Mouse (Mus musculus): ENCODE data around the gene 9930022D16Rik. TPM values are rescaled to one million over a fixed set of nuclear protein-coding genes. Genes with fewer than 3 reads are reported as not detected.

9930022D16Rik gene
- polyA plus RNA-seq, 1 experiment from 2014 or later: not detected

- no peaks in the 10 kb centered on the region; the same call in 1 of the 2 replicates for H3K4me1 ChIP-seq (replicated peaks)
- 57% methylated on average over 16 of the region's 16 CpGs for WGBS
- no peak overlapping the region for H3K4me3 ChIP-seq
- no peaks in the 10 kb centered on the region for H3K36me3 ChIP-seq
- no peak overlapping the region for H3K4me2 ChIP-seq
- H3K9me3 ChIP-seq: 0 out of 2 replicates have a peak, but pooled peaks cover 6% of the 10 kb centered on the region
- ATAC-seq (ENCODE audit: low read depth): no peak
- no peaks in the 10 kb centered on the region for H3K27me3 ChIP-seq
- no peak overlapping the region for H3K9ac ChIP-seq
- no peak overlapping the region for H3K27ac ChIP-seq (replicated peaks)
Measured at GRCm38 (mm10) chr11:109419961-109420566, 6.3 kb downstream of the 9930022D16Rik start.

GRCm38 (mm10) chr11:109420567-109420962 lies 6.8 kb downstream of the 9930022D16Rik start:
- no peak overlapping the region for H3K4me2 ChIP-seq
- no peaks in the 10 kb centered on the region for H3K36me3 ChIP-seq
- H3K27ac ChIP-seq (replicated peaks): no peak overlapping the region
- H3K4me1 ChIP-seq (replicated peaks): no peaks in the 10 kb centered on the region; the same call in 1 of the 2 replicates
- no peak overlapping the region for H3K9ac ChIP-seq
- no peak for ATAC-seq (ENCODE audit: low read depth)
- 83% methylated on average over 14 of the region's 14 CpGs for WGBS
- H3K9me3 ChIP-seq: 0 out of 2 replicates have a peak, but pooled peaks cover 6% of the 10 kb centered on the region
- H3K4me3 ChIP-seq: no peak overlapping the region
- H3K27me3 ChIP-seq: no peaks in the 10 kb centered on the region

- H3K36me3 ChIP-seq: no peaks in the 10 kb centered on the region
- no peak for ATAC-seq (ENCODE audit: low read depth)
- 81% methylated on average over 5 of the region's 5 CpGs for WGBS
Measured at GRCm38 (mm10) chr11:109421205-109421604, 7.5 kb downstream of the 9930022D16Rik start.

GRCm38 (mm10) chr11:109422263-109422662 lies 8.5 kb downstream of the 9930022D16Rik start:
- 99% methylated on average over 4 of the region's 4 CpGs for WGBS
- no peak overlapping the region for H3K9ac ChIP-seq

More at GRCm38 (mm10) chr11:109421205-109421604, 7.5 kb downstream of the 9930022D16Rik start:
- H3K4me1 ChIP-seq (replicated peaks): no peaks in the 10 kb centered on the region; the same call in 1 of the 2 replicates
- H3K27me3 ChIP-seq: no peaks in the 10 kb centered on the region
- H3K4me3 ChIP-seq: no peak overlapping the region
- 0 out of 2 replicates have a peak, but pooled peaks cover 6% of the 10 kb centered on the region for H3K9me3 ChIP-seq
- no peak overlapping the region for H3K27ac ChIP-seq (replicated peaks)
- H3K4me2 ChIP-seq: no peak overlapping the region
- no peak overlapping the region for H3K9ac ChIP-seq

GRCm38 (mm10) chr11:109423294-109423693 lies 9.6 kb downstream of the 9930022D16Rik start:
- Histone ChIP-seq H3K27me3 (no peaks in the 10 kb centered on the region), H3K27ac (replicated peaks) (no peak overlapping the region), H3K36me3 (no peaks in the 10 kb centered on the region), H3K4me3 (no peak overlapping the region), H3K9me3 (0 out of 2 replicates have a peak, but pooled peaks cover 6% of the 10 kb centered on the region), H3K4me1 (replicated peaks) (peaks cover 12% of the 10 kb centered on the region), H3K9ac (no peak overlapping the region), H3K4me2 (no peak overlapping the region)
- 52% methylated on average over 1 of the region's 1 CpGs for WGBS
- no peak for ATAC-seq (ENCODE audit: low read depth)

More at GRCm38 (mm10) chr11:109422263-109422662, 8.5 kb downstream of the 9930022D16Rik start:
- no peak for ATAC-seq (ENCODE audit: low read depth)
- H3K4me3 ChIP-seq: no peak overlapping the region
- H3K9me3 ChIP-seq: 0 out of 2 replicates have a peak, but pooled peaks cover 6% of the 10 kb centered on the region
- no peaks in the 10 kb centered on the region for H3K36me3 ChIP-seq
- H3K27ac ChIP-seq (replicated peaks): no peak overlapping the region
- H3K27me3 ChIP-seq: no peaks in the 10 kb centered on the region
- no peak overlapping the region for H3K4me2 ChIP-seq
- H3K4me1 ChIP-seq (replicated peaks): peaks cover 10% of the 10 kb centered on the region

GRCm38 (mm10) chr11:109425392-109426271 lies 11.9 kb downstream of the 9930022D16Rik start, which contains the start of gene Amz2:
Gene Amz2 (plus strand): TSS chr11:109425946.
- peak within 1 kb of the TSS; percentile 84 for H3K9ac ChIP-seq
- no peaks in the 10 kb centered on the region for H3K27me3 ChIP-seq
- peak within 1 kb of the TSS; percentile 90 for H3K27ac ChIP-seq (replicated peaks)
- peaks cover 12% of the 10 kb centered on the region for H3K4me1 ChIP-seq (replicated peaks)
- ATAC-seq (ENCODE audit: low read depth): peak; percentile 96
- 1% methylated on average over 64 of the region's 65 CpGs for WGBS
- peak within 1 kb of the TSS; percentile 68 for H3K4me2 ChIP-seq
- 0 out of 2 replicates have a peak, but pooled peaks cover 6% of the 10 kb centered on the region for H3K9me3 ChIP-seq
- H3K4me3 ChIP-seq: peak within 1 kb of the TSS; percentile 67
- peaks cover 23% of the 10 kb centered on the region for H3K36me3 ChIP-seq

- peaks cover 14% of the 10 kb centered on the region for H3K4me1 ChIP-seq (replicated peaks)
- WGBS: 1% methylated on average over 11 of the region's 11 CpGs
- no peaks in the 10 kb centered on the region for H3K27me3 ChIP-seq
- 0 out of 2 replicates have a peak, but pooled peaks cover 6% of the 10 kb centered on the region for H3K9me3 ChIP-seq
- H3K36me3 ChIP-seq: peaks cover 29% of the 10 kb centered on the region
- H3K4me3 ChIP-seq: peak overlapping the region; percentile 67
- peak overlapping the region; percentile 84 for H3K9ac ChIP-seq
- peak overlapping the region; percentile 90 for H3K27ac ChIP-seq (replicated peaks)
- peak overlapping the region; percentile 68 for H3K4me2 ChIP-seq
- no peak for ATAC-seq (ENCODE audit: low read depth)
Measured at GRCm38 (mm10) chr11:109426272-109426586, 12.5 kb downstream of the 9930022D16Rik start.

GRCm38 (mm10) chr11:109427353-109427752 lies 13.6 kb downstream of the 9930022D16Rik start:
- peak overlapping the region; percentile 68 for H3K4me2 ChIP-seq
- no peak overlapping the region for H3K27ac ChIP-seq (replicated peaks)
- peaks cover 35% of the 10 kb centered on the region for H3K36me3 ChIP-seq
- WGBS: 95% methylated on average over 5 of the region's 5 CpGs
- no peak for ATAC-seq (ENCODE audit: low read depth)
- 0 out of 2 replicates have a peak, but pooled peaks cover 1% of the 10 kb centered on the region for H3K9me3 ChIP-seq
- peaks cover 18% of the 10 kb centered on the region for H3K4me1 ChIP-seq (replicated peaks)
- H3K9ac ChIP-seq: no peak overlapping the region
- no peaks in the 10 kb centered on the region for H3K27me3 ChIP-seq
- no peak overlapping the region; the same call in 1 of the 2 replicates for H3K4me3 ChIP-seq

GRCm38 (mm10) chr11:109434233-109434798 lies 20.6 kb downstream of the 9930022D16Rik start:
- no peak overlapping the region for H3K4me2 ChIP-seq
- H3K9ac ChIP-seq: no peak overlapping the region
- no peak overlapping the region for H3K27ac ChIP-seq (replicated peaks)
- peaks cover 79% of the 10 kb centered on the region for H3K36me3 ChIP-seq
- H3K27me3 ChIP-seq: no peaks in the 10 kb centered on the region
- no peak overlapping the region for H3K4me3 ChIP-seq
- H3K4me1 ChIP-seq (replicated peaks): peaks cover 10% of the 10 kb centered on the region; the same call in 1 of the 2 replicates
- WGBS: 95% methylated on average over 16 of the region's 16 CpGs
- no peak for ATAC-seq (ENCODE audit: low read depth)
- H3K9me3 ChIP-seq: no peaks in the 10 kb centered on the region

- Histone ChIP-seq H3K27me3 (peaks cover 8% of the 10 kb centered on the region; the same call in 1 of the 2 replicates), H3K9ac (no peak overlapping the region), H3K4me2 (no peak overlapping the region), H3K9me3 (no peaks in the 10 kb centered on the region), H3K27ac (replicated peaks) (no peak overlapping the region), H3K36me3 (peaks cover 56% of the 10 kb centered on the region), H3K4me1 (replicated peaks) (peaks cover 18% of the 10 kb centered on the region), H3K4me3 (no peak overlapping the region)
- ATAC-seq (ENCODE audit: low read depth): no peak
- WGBS: 74% methylated on average over 8 of the region's 8 CpGs
Measured at GRCm38 (mm10) chr11:109436889-109437288, 23.2 kb downstream of the 9930022D16Rik start.

- H3K27ac ChIP-seq (replicated peaks): no peak overlapping the region
- peaks cover 43% of the 10 kb centered on the region for H3K36me3 ChIP-seq
- H3K4me1 ChIP-seq (replicated peaks): peaks cover 18% of the 10 kb centered on the region
- H3K4me3 ChIP-seq: peak overlapping the region; percentile 42
- 7% methylated on average over 5 of the region's 5 CpGs for WGBS
- peaks cover 8% of the 10 kb centered on the region; the same call in 1 of the 2 replicates for H3K27me3 ChIP-seq
- H3K4me2 ChIP-seq: peak overlapping the region; percentile 71
- peak; percentile 69 for ATAC-seq (ENCODE audit: low read depth)
- no peaks in the 10 kb centered on the region for H3K9me3 ChIP-seq
- peak overlapping the region; percentile 67 for H3K9ac ChIP-seq
Measured at GRCm38 (mm10) chr11:109439209-109439608, 25.5 kb downstream of the 9930022D16Rik start.
